Mouse (Mus musculus) T-helper 2 cell (primary cell): ENCODE measurements around the gene Tox3.

Experiments
- in situ Hi-C: fragments of 300-600 bp; cut with MboI, MseI; formaldehyde crosslinking; loops from one replicate; pipeline ENCODE4 v1.15.1; 2025; ENCODE audit warnings: high pct_unique_total_duplicates

The Tox3 gene

GRCm38 (mm10) chr8:90244458-90245145 is 103.5 kb downstream of the Tox3 start:
- in situ Hi-C loops, result no loop called here

GRCm38 (mm10) chr8:90243957-90244356 is 104.2 kb downstream of the Tox3 start:
- in situ Hi-C loops, result no loop called here

GRCm38 (mm10) chr8:90242351-90242750 is 105.8 kb downstream of the Tox3 start:
- in situ Hi-C loops, result no loop called here

- in situ Hi-C loops, result no loop called here
These were observed 106.7 kb downstream of the Tox3 start for GRCm38 (mm10) chr8:90241461-90241860.

GRCm38 (mm10) chr8:90232501-90232900 is 115.6 kb downstream of the Tox3 start:
- in situ Hi-C loops, result no loop called here

GRCm38 (mm10) chr8:90224172-90224571 is 124.0 kb downstream of the Tox3 start:
- in situ Hi-C loops, result no loop called here

- in situ Hi-C loops, result no loop called here
These were observed 138.8 kb downstream of the Tox3 start for GRCm38 (mm10) chr8:90209105-90210037.
